Comparison of ENCODE assay signal across 4 mouse cellular contexts in the genomic region with DNA sequence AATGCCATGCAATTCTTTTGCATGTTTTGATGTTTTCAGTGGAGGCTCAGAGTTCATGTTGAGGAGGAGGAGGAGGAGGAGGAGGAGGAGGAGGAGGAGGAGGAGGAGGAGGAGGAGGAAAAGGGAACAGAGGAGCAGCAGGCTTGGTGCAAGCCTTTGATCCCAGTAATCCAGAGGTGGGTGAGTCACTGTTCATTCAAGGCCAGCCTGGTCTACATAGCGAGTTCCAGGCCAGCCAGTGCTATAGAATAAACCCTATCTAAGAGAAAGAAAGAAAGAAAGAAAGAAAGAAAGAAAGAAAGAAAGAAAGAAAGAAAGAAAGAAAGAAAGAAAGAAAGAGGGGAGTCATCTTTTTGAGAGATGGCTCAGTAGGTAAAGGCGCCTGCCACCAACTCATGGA. TPM values are rescaled to one million over a fixed set of nuclear protein-coding genes. Genes with fewer than 3 reads are reported as not detected.
DNase-seq lines count a peak whose midpoint lies in the region; ATAC-seq lines count a peak whose summit lies in the region.
"Not testable (repeated sequence)": the region's sequence is repeated elsewhere in the genome, so short reads cannot be mapped to it uniquely, and the experiment has no call there.
"Had no signal": no experiment of that assay in that cellular context is flagged by ENCODE, and none has a peak within 500 bp of the region (broad histone marks: within the 10 kb centered on the region; RNA-seq: fewer than 3 reads in every experiment).

No protein-coding gene starts in this region.

- peak overlapping the region; percentile 18; the same call in 1 of the 2 replicates for H3K27ac ChIP-seq in limb, embryonic 12.5 days

- not testable (repeated sequence) for H3K27me3 ChIP-seq in limb, embryonic 12.5 days

- peak; percentile 57 for DNase-seq in adrenal gland, adult 2 months

- not testable (repeated sequence) for H3K9ac ChIP-seq in limb, embryonic 12.5 days (replicated peaks)

- H3K4me2 ChIP-seq in limb, embryonic 12.5 days: not testable (repeated sequence)

- WGBS in limb, embryonic 12.5 days: 76% methylated on average over 2 of the region's 2 CpGs

- not testable (repeated sequence) for H3K4me3 ChIP-seq in limb, embryonic 12.5 days (replicated peaks)

- H3K9me3 ChIP-seq in limb, embryonic 12.5 days: not testable (repeated sequence)

- peaks cover 18% of the 10 kb centered on the region for H3K4me1 ChIP-seq in limb, embryonic 12.5 days (replicated peaks)

- not testable (repeated sequence) for ATAC-seq in limb, embryonic 12.5 days (ENCODE audit: insufficient number of reproducible peaks, insufficient read depth, low FRiP score, low TSS enrichment, low read depth)

- H3K36me3 ChIP-seq in limb, embryonic 12.5 days: not testable (repeated sequence)

RNA-seq across cellular contexts. Expression of a gene that starts 38.6 kb away (rescaled TPM):
- 100 to 1,000 TPM; 134 to 144 TPM for total RNA-seq in adrenal gland, adult 2 months (2021)
- 268 and 330 TPM in 2 replicates for polyA plus RNA-seq in adrenal gland, adult 2 months (2012; rRNA removed)
- polyA plus RNA-seq in limb, embryonic 12.5 days (2016; fragmentation: Nextera tagmentation; extraction: Ambion mirVana): 16.4 and 16.5 TPM in 2 replicates
- polyA plus RNA-seq: CD4-positive, CD25-positive, alpha-beta regulatory T cell, adult 4 months; G1E had no signal

Comparison
In these comparisons a context has a peak if more than half of its experiments do, and no peak if none do; other contexts are left out.
1. RNA of a gene that starts 38.6 kb away (polyA plus RNA-seq): 268 to 330 TPM in adrenal gland, adult 2 months; 16.4 to 16.5 TPM in limb, embryonic 12.5 days; every median in the first group is over 10 times any median in the second.